Mouse (Mus musculus): ENCODE results near the gene Ccm2. TPM values are rescaled to one million over a fixed set of nuclear protein-coding genes. Genes with fewer than 3 reads are reported as not detected.

Gene Ccm2
- polyA plus RNA-seq, 1 experiment from 2014 or later: 44.7 TPM

DNA sequence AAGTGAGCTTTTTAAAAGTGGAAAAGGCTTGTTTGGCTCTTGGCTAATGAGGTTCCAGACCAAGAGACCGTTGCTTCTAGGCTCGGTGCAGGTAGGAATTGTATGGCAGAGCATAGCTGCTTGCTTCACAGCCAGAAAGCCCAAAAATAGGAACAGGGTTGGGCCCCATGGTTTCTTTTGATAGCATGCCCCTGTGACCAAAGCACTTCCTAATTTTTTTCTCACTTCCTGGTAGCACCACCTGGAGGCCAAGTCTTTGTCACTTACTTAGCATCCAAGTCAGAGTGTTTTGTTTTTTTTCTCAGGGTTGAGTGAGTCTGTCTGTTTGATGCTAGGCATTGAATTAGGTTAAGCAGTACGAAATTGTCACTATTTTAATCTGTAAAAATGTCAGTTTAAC, 40.0 kb downstream of the Ccm2 start:
- H3K36me3 ChIP-seq: peaks cover 41% of the 10 kb centered on the region; the same call in 1 of the 2 replicates
- no peak for ATAC-seq (replicated peaks; ENCODE audit: insufficient number of reproducible peaks, insufficient read depth, low FRiP score, low read depth)
- H3K4me1 ChIP-seq (replicated peaks): peaks cover 18% of the 10 kb centered on the region
- no peak overlapping the region for H3K9ac ChIP-seq
- WGBS: 53% methylated on average over 3 of the region's 3 CpGs
- H3K9me3 ChIP-seq (replicated peaks): no peaks in the 10 kb centered on the region
- H3K4me2 ChIP-seq: no peak overlapping the region
- no peak overlapping the region for H3K4me3 ChIP-seq
- H3K27me3 ChIP-seq: no peaks in the 10 kb centered on the region
- peak overlapping the region; percentile 8; the same call in 1 of the 2 replicates for H3K27ac ChIP-seq

DNA sequence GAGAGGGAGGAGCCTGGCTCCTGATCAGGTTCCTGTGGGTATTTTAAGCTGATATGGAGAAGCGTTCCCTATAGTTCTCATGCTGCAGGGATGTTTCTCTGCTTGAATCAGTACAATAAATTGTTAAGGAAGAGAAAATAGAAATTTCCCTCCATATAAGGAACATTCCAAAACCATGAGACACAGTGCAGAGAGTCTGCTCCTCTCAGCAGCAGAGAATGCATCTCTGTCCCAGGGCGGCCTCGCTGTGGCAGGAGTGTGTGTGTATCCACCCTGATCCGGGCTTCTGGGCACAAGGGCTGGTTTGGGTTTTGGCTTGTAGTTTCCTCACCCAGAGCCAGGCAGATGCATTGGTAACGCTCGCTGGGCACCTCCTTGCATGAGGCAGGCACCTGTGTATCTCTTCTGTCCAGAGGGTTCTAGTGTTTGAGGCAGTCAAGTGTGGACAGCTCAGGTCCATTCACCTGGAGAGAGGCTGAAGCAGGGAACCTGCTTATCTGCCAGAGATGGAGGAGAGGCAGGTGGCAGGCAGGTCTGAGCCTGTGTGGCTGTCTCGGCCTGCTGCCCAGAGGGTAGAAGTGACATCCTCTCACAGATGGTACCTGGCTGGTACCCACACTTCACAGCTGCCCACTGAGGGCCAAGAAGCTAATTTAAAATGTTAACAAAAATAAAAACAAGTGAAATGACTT, 40.7 kb downstream of the Ccm2 start:
- 71% methylated on average over 7 of the region's 7 CpGs for WGBS
- no peak for ATAC-seq (replicated peaks; ENCODE audit: insufficient number of reproducible peaks, insufficient read depth, low FRiP score, low read depth)
- Histone ChIP-seq H3K27ac (peak overlapping the region; percentile 8), H3K4me3 (no peak overlapping the region), H3K4me2 (no peak overlapping the region), H3K36me3 (peaks cover 48% of the 10 kb centered on the region; the same call in 1 of the 2 replicates), H3K9me3 (replicated peaks) (no peaks in the 10 kb centered on the region), H3K4me1 (replicated peaks) (peaks cover 18% of the 10 kb centered on the region), H3K9ac (no peak overlapping the region), H3K27me3 (no peaks in the 10 kb centered on the region)

DNA sequence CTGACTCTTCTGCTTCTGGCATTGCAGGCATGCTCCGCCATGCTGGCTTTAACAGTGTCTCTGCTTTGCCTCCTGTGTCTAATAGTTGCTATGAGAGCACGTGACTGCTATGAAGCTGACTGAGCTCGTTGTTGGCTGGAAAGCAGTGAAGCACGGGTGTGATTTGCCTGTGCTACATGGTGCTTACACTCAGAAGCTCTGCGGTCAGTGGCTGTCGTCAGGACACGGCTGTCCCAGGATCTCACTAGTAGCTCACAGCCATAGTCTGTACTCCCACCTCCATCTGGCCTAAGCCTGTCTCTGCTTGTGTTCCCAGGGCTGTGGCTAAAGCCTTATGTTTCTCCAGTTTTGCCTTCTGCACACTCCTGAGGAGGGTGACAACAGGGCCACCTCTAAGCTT, 41.6 kb downstream of the Ccm2 start:
- ATAC-seq (replicated peaks; ENCODE audit: insufficient number of reproducible peaks, insufficient read depth, low FRiP score, low read depth): no peak
- no peaks in the 10 kb centered on the region for H3K9me3 ChIP-seq (replicated peaks)
- H3K4me1 ChIP-seq (replicated peaks): peaks cover 18% of the 10 kb centered on the region
- no peak overlapping the region for H3K4me2 ChIP-seq
- WGBS: 83% methylated on average over 7 of the region's 7 CpGs
- H3K36me3 ChIP-seq: peaks cover 57% of the 10 kb centered on the region; the same call in 1 of the 2 replicates
- no peak overlapping the region for H3K27ac ChIP-seq
- H3K4me3 ChIP-seq: no peak overlapping the region
- no peaks in the 10 kb centered on the region for H3K27me3 ChIP-seq
- H3K9ac ChIP-seq: no peak overlapping the region

DNA sequence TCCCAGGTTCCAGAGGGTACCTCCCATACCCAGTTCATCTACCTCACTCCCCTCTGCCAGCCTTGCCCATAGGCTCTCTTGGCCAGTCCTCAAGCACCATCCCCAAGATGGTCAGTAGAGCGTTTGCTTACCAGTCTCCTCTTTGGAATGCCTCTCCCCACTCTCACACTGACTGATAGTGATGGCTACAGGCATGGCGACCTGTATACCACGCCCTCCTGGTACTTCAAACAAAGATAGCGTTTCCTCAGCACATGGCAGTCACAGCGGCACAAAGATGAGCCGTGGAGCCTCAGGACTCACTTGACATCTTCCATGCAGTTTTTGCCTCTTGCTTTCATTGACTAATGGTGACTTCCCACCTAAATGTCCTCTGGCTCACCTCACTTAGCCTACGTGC, 43.2 kb downstream of the Ccm2 start:
- ATAC-seq (replicated peaks; ENCODE audit: insufficient number of reproducible peaks, insufficient read depth, low FRiP score, low read depth): no peak
- Histone ChIP-seq H3K36me3 (peaks cover 66% of the 10 kb centered on the region; the same call in 1 of the 2 replicates), H3K4me2 (no peak overlapping the region), H3K9ac (no peak overlapping the region), H3K27ac (no peak overlapping the region), H3K4me1 (replicated peaks) (peaks cover 26% of the 10 kb centered on the region), H3K4me3 (no peak overlapping the region), H3K9me3 (replicated peaks) (no peaks in the 10 kb centered on the region), H3K27me3 (no peaks in the 10 kb centered on the region)
- 80% methylated on average over 7 of the region's 7 CpGs for WGBS

DNA sequence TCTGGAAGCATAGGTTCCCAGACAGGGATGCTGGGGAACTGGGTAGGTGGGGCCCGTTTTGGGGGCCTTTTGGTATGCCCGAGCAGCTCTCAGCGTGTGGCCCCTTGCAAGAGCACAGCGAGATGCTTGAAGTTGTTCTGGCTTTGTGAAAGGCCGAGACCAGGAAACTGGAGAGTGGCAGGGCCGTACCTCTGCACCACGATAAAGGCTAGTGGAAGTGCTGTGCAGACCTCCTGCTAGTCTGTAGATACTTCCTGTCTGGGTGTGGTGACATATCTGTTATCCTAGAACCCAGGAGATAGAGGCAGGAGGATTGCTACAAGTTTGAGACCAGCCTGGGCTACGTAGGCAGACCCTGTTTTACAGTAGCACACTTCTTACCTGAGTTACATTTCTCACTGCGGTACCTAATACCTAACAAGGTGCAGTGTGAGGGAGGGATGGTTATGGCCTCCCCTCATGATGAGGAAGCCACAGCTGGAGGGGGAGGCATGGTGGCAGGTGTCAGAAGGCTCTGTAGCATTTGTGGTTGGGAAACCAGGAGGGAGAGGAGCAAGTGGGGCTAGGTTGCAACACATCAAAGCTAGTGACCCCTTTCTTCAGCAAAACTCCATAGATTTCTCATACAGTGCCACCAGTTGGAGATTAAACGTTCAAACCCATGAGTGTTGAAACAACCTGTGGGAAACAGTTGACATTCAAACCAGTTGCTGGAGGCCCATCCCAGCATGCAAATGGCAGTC, 44.4 kb downstream of the Ccm2 start:
- H3K36me3 ChIP-seq: peaks cover 59% of the 10 kb centered on the region; the same call in 1 of the 2 replicates
- 78% methylated on average over 10 of the region's 10 CpGs for WGBS

DNA sequence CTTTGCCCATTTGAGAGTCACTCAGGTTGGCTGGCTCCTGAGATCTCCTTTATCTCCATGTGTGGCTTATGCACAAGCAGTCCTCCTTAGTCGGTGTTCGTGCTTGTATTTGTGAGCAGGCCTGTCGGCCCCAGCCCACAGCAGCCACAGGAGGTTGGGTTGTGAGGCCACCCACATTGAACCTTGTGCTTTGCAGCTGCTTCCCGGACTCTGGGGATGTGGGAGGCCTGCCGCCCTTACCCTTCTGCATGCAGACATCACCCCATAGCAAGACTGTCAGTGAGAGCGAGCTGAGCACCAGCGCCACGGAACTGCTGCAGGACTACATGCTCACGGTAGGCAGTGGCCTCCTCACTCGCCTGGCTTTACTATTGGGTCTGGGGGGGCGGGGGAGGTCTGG, 46.7 kb downstream of the Ccm2 start:
- H3K27ac ChIP-seq: no peak overlapping the region
- WGBS: 81% methylated on average over 11 of the region's 11 CpGs
- peaks cover 25% of the 10 kb centered on the region for H3K4me1 ChIP-seq (replicated peaks)

More for the DNA sequence above, 44.4 kb downstream of the Ccm2 start:
- Histone ChIP-seq H3K27me3 (no peaks in the 10 kb centered on the region), H3K4me2 (no peak overlapping the region), H3K9me3 (replicated peaks) (no peaks in the 10 kb centered on the region), H3K4me1 (replicated peaks) (peaks cover 31% of the 10 kb centered on the region), H3K9ac (no peak overlapping the region), H3K4me3 (no peak overlapping the region), H3K27ac (no peak overlapping the region)
- no peak for ATAC-seq (replicated peaks; ENCODE audit: insufficient number of reproducible peaks, insufficient read depth, low FRiP score, low read depth)

DNA sequence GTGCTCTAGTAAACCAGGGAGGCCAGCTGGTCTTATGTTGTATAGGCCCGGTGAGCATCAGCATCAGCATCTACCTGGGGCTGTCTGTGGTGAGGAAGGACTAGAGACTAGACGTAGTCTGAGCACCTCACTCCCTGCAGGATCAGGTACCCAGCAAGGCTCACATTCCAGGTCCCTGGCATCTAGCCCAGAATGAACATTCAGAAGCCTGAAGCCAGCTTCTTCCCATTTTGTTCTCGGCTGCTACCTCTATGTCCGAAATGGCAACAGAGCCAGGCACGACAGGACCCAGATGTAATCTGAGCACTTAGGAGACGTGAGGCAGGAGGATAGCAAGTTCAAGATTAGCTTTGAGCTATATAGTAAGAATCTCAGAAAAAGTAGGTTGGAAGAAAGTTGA, 48.2 kb downstream of the Ccm2 start:
- Histone ChIP-seq H3K9ac (no peak overlapping the region), H3K27me3 (peaks cover 2% of the 10 kb centered on the region; the same call in 1 of the 2 replicates), H3K36me3 (peaks cover 66% of the 10 kb centered on the region; the same call in 1 of the 2 replicates), H3K27ac (peak overlapping the region; percentile 30; the same call in 1 of the 2 replicates), H3K4me3 (no peak overlapping the region), H3K4me1 (replicated peaks) (peaks cover 39% of the 10 kb centered on the region), H3K4me2 (no peak overlapping the region), H3K9me3 (replicated peaks) (no peaks in the 10 kb centered on the region)
- WGBS: 43% methylated on average over 6 of the region's 6 CpGs
- ATAC-seq (replicated peaks; ENCODE audit: insufficient number of reproducible peaks, insufficient read depth, low FRiP score, low read depth): no peak

More for the DNA sequence above, 46.7 kb downstream of the Ccm2 start:
- H3K4me3 ChIP-seq: no peak overlapping the region
- H3K9me3 ChIP-seq (replicated peaks): no peaks in the 10 kb centered on the region
- ATAC-seq (replicated peaks; ENCODE audit: insufficient number of reproducible peaks, insufficient read depth, low FRiP score, low read depth): no peak
- no peak overlapping the region for H3K9ac ChIP-seq
- no peak overlapping the region for H3K4me2 ChIP-seq
- H3K36me3 ChIP-seq: peaks cover 74% of the 10 kb centered on the region; the same call in 1 of the 2 replicates
- no peaks in the 10 kb centered on the region for H3K27me3 ChIP-seq

DNA sequence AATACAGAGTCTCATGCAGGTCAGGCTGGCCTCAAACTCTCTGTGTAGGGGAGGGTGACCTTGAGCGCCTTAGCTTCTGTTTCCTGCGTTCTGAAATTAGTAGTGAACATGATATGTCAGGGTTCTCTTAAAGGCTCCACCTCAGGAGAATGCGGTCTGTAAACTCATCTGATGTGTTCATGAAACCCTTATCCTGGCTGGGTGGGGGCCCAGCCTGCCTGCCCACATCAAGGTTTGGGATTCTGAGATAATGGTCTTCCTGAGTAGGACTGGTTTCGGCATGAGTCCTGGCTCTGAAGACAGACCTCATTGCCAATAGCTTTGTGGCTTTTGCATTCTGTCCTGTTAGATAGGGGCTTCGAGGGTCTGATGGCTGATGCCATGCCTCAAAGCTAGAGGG, 48.7 kb downstream of the Ccm2 start:
- 56% methylated on average over 5 of the region's 5 CpGs for WGBS
- Histone ChIP-seq H3K4me2 (no peak overlapping the region), H3K9ac (no peak overlapping the region), H3K36me3 (peaks cover 61% of the 10 kb centered on the region; the same call in 1 of the 2 replicates), H3K27ac (peak overlapping the region; percentile 30; the same call in 1 of the 2 replicates), H3K4me1 (replicated peaks) (peaks cover 41% of the 10 kb centered on the region), H3K4me3 (no peak overlapping the region), H3K27me3 (peaks cover 6% of the 10 kb centered on the region; the same call in 1 of the 2 replicates), H3K9me3 (replicated peaks) (no peaks in the 10 kb centered on the region)
- no peak for ATAC-seq (replicated peaks; ENCODE audit: insufficient number of reproducible peaks, insufficient read depth, low FRiP score, low read depth)

DNA sequence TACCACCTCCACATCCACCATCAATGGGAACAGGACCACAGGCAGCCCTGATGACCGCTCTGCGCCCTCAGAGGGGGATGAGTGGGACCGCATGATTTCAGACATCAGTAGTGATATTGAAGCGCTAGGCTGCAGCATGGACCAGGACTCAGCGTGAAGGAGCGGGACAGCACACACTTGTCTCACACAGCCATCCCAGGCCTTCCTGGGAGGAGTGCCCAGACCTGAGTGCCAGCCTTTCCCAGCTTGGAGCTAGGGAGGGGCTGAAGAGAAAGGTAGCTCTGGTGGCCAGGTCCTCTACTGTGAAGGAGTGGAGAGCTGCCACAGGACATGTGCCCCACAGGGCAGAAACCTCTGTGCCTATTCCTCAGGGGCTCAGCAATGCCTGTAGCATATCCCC, 49.5 kb downstream of the Ccm2 start:
- WGBS: 95% methylated on average over 6 of the region's 6 CpGs
- H3K9ac ChIP-seq: no peak overlapping the region
- H3K4me3 ChIP-seq: no peak overlapping the region
- ATAC-seq (replicated peaks; ENCODE audit: insufficient number of reproducible peaks, insufficient read depth, low FRiP score, low read depth): no peak
- H3K27ac ChIP-seq: no peak overlapping the region
- H3K4me2 ChIP-seq: no peak overlapping the region
- peaks cover 15% of the 10 kb centered on the region for H3K27me3 ChIP-seq
- peaks cover 52% of the 10 kb centered on the region; the same call in 1 of the 2 replicates for H3K36me3 ChIP-seq
- peaks cover 41% of the 10 kb centered on the region for H3K4me1 ChIP-seq (replicated peaks)
- no peaks in the 10 kb centered on the region for H3K9me3 ChIP-seq (replicated peaks)

DNA sequence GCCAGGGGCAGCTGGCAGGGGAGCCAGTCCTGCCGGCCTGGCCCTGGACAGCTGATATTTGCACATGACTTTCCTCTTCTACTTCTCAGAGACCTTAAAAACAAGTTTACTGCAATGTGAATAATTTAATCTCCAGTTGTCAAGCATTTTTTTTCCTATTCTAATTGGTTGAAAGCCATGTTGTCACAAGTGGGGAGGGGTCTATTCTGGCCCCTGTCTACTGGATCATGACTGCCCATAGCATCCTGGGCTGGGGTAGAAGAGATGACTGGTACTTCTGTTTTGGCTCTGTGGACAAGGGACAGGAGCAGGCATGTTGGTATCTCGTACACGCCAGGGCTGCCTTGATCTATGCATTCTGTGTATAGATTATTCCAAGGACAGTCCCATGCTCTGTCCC, 49.9 kb downstream of the Ccm2 start:
- 84% methylated on average over 3 of the region's 3 CpGs for WGBS
- Histone ChIP-seq H3K4me3 (no peak overlapping the region), H3K27me3 (peaks cover 19% of the 10 kb centered on the region), H3K4me2 (no peak overlapping the region), H3K36me3 (peaks cover 48% of the 10 kb centered on the region; the same call in 1 of the 2 replicates), H3K9me3 (replicated peaks) (no peaks in the 10 kb centered on the region), H3K4me1 (replicated peaks) (peaks cover 41% of the 10 kb centered on the region), H3K27ac (no peak overlapping the region), H3K9ac (no peak overlapping the region)
- no peak for ATAC-seq (replicated peaks; ENCODE audit: insufficient number of reproducible peaks, insufficient read depth, low FRiP score, low read depth)

DNA sequence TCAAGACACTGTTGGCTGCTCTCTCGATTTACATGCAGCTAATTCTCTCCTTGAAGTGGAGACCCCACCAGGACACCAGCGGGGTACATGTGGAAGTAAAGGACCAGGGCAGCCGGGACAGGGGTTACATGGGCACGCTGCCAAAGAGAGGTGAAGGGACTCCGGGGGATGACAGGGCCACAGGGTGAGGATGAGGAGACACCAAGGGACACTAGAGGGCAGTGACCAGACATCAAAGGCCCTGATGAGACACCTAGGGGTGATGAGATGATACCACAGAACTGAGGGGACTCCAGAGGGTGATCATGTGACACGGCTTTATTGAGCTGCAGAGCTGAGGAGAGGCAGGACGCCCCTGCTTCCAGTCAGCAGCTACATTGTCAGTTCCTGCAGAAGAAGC, 50.8 kb downstream of the Ccm2 start:
- no peaks in the 10 kb centered on the region for H3K9me3 ChIP-seq (replicated peaks)
- peaks cover 28% of the 10 kb centered on the region for H3K27me3 ChIP-seq
- H3K4me3 ChIP-seq: no peak overlapping the region
- H3K4me2 ChIP-seq: no peak overlapping the region
- no peak for ATAC-seq (replicated peaks; ENCODE audit: insufficient number of reproducible peaks, insufficient read depth, low FRiP score, low read depth)
- peaks cover 39% of the 10 kb centered on the region; the same call in 1 of the 2 replicates for H3K36me3 ChIP-seq
- 61% methylated on average over 7 of the region's 7 CpGs for WGBS
- H3K9ac ChIP-seq: no peak overlapping the region
- no peak overlapping the region for H3K27ac ChIP-seq
- peaks cover 41% of the 10 kb centered on the region for H3K4me1 ChIP-seq (replicated peaks)
